Comparison of ENCODE assay signal across 8 mouse cellular contexts in the genomic region with DNA sequence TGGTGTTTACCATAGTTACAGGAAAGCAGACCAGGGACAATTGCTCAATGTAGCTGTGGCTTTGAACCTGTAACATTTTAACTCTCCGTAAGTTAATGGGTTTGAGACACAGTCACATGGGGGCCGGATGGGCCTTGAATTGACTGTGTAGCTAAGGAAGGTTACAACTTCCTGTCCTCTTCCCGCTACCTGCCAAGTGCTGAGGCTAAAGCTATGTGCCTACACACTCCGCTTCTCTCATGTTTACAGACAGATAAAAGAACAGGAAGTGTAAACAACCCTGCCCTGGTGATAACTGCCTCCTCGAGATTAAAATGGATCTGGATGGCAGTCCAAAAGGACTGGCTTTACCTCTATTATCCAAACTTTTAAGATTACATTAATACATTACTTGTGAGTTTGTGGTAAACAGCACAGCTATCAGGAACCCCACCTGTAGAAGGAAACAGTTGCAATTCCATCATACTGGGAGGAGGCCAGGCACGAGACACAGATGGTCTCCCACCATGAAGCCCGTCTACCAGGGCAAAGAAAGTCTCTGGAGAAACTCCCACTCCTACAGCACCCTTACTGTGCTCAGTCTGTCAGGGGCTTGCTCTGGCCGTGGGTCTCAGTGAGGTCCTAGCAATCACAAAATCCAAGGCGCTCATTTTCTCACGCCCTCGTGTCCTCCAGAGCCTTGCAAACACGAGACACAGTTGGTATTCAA. TPM values are rescaled to one million over a fixed set of nuclear protein-coding genes. Genes with fewer than 3 reads are reported as not detected.
DNase-seq lines count a peak whose midpoint lies in the region; ATAC-seq lines count a peak whose summit lies in the region.

No protein-coding gene starts in this region.

- H3K9me3 ChIP-seq in intestine, embryonic 16.5 days (ENCODE audit: control insufficient read depth, low read length), result no peaks in the 10 kb centered on the region
- H3K9me3 ChIP-seq in intestine, embryonic 15.5 days, result no peaks in the 10 kb centered on the region

- no peak overlapping the region for H3K4me3 ChIP-seq in intestine, embryonic 16.5 days (ENCODE audit: low read length)
- H3K4me3 ChIP-seq in intestine, embryonic 15.5 days (replicated peaks), result no peak overlapping the region

- WGBS in intestine, embryonic 16.5 days, result 45% methylated on average over 12 of the region's 12 CpGs
- 38% methylated on average over 12 of the region's 12 CpGs for WGBS in intestine, embryonic 15.5 days

- no peaks in the 10 kb centered on the region for H3K27me3 ChIP-seq in intestine, embryonic 16.5 days (replicated peaks; ENCODE audit: control insufficient read depth, insufficient read depth, low read length)
- no peaks in the 10 kb centered on the region for H3K27me3 ChIP-seq in intestine, embryonic 15.5 days (replicated peaks)

- no peaks in the 10 kb centered on the region for H3K36me3 ChIP-seq in intestine, embryonic 16.5 days (ENCODE audit: control insufficient read depth, insufficient read depth, low read length)
- H3K36me3 ChIP-seq in intestine, embryonic 15.5 days, result no peaks in the 10 kb centered on the region

- peak; percentile 36; the same call in 1 of the 2 replicates for ATAC-seq in intestine, embryonic 16.5 days
- ATAC-seq in intestine, embryonic 15.5 days, result no peak
- ATAC-seq in megakaryocyte-erythroid progenitor cell, adult 5-6 weeks (replicated peaks; ENCODE audit: low FRiP score, low TSS enrichment, poor library complexity, severe bottlenecking), result peak; percentile 37

- peak; percentile 62 for DNase-seq in cerebellum, adult 9-11 months
- DNase-seq in kidney, adult 8-10 months, result peak; percentile 32 to 46
- DNase-seq in right cerebral cortex, adult 2 months (ENCODE audit: low spot score in 2 of 2), result no peak
- no peak for DNase-seq in spleen, adult 18-20 months
- DNase-seq in adrenal gland, adult (ENCODE audit: inconsistent age in 2 of 2, low spot score in 1 of 2), result no peak

- H3K27ac ChIP-seq in intestine, embryonic 16.5 days (ENCODE audit: low read length), result no peak overlapping the region
- no peak overlapping the region for H3K27ac ChIP-seq in intestine, embryonic 15.5 days

- no peak overlapping the region for H3K4me2 ChIP-seq in intestine, embryonic 16.5 days (ENCODE audit: low read depth, low read length)
- no peak overlapping the region for H3K4me2 ChIP-seq in intestine, embryonic 15.5 days (replicated peaks)

- H3K9ac ChIP-seq in intestine, embryonic 16.5 days (ENCODE audit: low read depth, low read length), result peak overlapping the region; percentile 20; the same call in 1 of the 2 replicates
- no peak overlapping the region for H3K9ac ChIP-seq in intestine, embryonic 15.5 days

- H3K4me1 ChIP-seq in intestine, embryonic 16.5 days (ENCODE audit: control insufficient read depth, insufficient read depth, low read length), result 0 out of 2 replicates have a peak, but pooled peaks cover 5% of the 10 kb centered on the region
- H3K4me1 ChIP-seq in intestine, embryonic 15.5 days (replicated peaks), result 0 out of 2 replicates have a peak, but pooled peaks cover 2% of the 10 kb centered on the region

RNA-seq across cellular contexts. Expression of gene Sgk1, which starts 54.7 kb away (rescaled TPM):
- 33.6 and 35.1 TPM in 2 replicates for polyA plus RNA-seq in intestine, embryonic 16.5 days (2015; fragmentation: Nextera tagmentation; extraction: Ambion mirVana)
- 30.6 and 36.7 TPM in 2 replicates for polyA plus RNA-seq in intestine, embryonic 15.5 days (2015; fragmentation: Nextera tagmentation; extraction: Ambion mirVana)
- total RNA-seq in megakaryocyte-erythroid progenitor cell, adult 5-6 weeks (2014; fragmentation: Nextera tagmentation), result 1.1 and 9.7 TPM in 2 replicates
- total RNA-seq in megakaryocyte-erythroid progenitor cell, adult 5-6 weeks (2017), result 5.5 and 8.1 TPM in 2 replicates

Comparison
In these comparisons a context has a peak if more than half of its experiments do, and no peak if none do; other contexts are left out.
1. DNase-seq: peak in cerebellum, adult 9-11 months (single experiment) and kidney, adult 8-10 months (2 of 2); none in right cerebral cortex, adult 2 months (0 of 2), spleen, adult 18-20 months (0 of 2) and adrenal gland, adult (0 of 2).